ENCODE assay signal across 7 mouse cellular contexts in the genomic region with DNA sequence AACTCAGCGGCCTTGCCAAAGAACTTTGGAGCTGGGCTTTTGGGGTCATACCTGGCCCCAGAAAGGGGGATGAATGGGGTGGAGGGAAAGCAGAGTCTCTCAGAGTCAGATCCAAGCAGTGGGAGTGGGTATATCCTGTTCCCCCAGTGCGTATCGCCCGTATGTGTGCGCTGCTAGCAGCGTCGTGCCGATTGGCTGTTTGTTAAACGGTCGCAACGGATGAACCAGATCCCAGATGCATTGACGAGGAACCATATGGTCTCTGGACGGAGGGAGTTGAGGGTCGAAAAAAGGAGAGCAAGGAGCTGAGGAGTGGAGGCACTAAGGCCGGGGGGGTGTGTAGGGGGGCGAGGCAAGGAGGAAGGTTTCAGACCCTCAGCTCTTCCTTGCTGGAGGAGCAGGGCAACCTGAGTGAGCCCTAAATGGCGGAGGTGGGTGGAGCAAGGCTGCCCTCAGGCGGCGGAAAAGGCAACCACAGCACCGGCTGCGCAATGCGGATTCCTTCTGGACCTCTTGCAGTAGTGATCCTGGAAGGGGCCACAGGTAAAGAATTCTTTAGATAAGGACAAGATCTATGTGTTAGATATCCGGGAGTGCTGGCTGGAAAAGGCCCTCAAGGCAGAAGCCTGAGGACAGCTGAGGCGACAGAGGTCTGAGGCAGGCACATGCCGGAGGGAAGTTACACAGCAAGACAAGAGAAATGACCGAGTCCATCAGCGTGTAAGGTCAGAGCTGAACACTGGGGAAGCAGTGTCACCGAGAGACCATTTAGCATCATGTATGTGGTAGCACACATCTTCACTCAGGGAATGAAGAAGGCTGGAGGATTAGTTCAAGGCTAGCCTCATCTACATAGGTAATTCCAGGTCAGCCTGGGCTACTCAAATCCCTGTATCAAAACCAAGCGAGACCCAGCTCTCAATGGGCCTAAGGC. TPM values are rescaled to one million over a fixed set of nuclear protein-coding genes. Genes with fewer than 3 reads are reported as not detected.
A peak's percentile ranks its signal among the peaks of the same experiment; 100 is the strongest.
DNase-seq lines count a peak whose midpoint lies in the region; ATAC-seq and TF ChIP-seq lines count a peak whose summit lies in the region.

No protein-coding gene starts in this region.

- TF ChIP-seq CTCF in Patski (IDR thresholded peaks at IDR 0.05) = no peak
- peak; percentile 94 for TF ChIP-seq CTCF in cerebellum, adult 2 months (IDR thresholded peaks at IDR 0.05; ENCODE audit: borderline replicate concordance, insufficient read depth, low read depth, low read length)
- TF ChIP-seq CTCF in forebrain, postnatal 0 days (IDR thresholded peaks at IDR 0.05; ENCODE audit: low read depth) = peak; percentile 95

- H3K4me3 ChIP-seq in cerebellum, adult 2 months (replicated peaks; ENCODE audit: insufficient read depth, low read depth, low read length) = peak overlapping the region; percentile 49
- H3K4me3 ChIP-seq in forebrain, postnatal 0 days (ENCODE audit: low read depth, low read length) = 0 out of 2 replicates have a peak overlapping the region, but pooled peaks have one; percentile 13
- peak overlapping the region; percentile 16 for H3K4me3 ChIP-seq in hindbrain, embryonic 11.5 days (ENCODE audit: low read depth, low read length)

- H3K4me1 ChIP-seq in cerebellum, adult 2 months (ENCODE audit: control insufficient read depth, insufficient read depth, low read length) = peaks cover 19% of the 10 kb centered on the region; the same call in 1 of the 2 replicates
- H3K4me1 ChIP-seq in forebrain, postnatal 0 days (ENCODE audit: insufficient read depth) = peaks cover 25% of the 10 kb centered on the region; the same call in 1 of the 2 replicates
- H3K4me1 ChIP-seq in hindbrain, embryonic 11.5 days (replicated peaks; ENCODE audit: control insufficient read depth, insufficient read depth, low read length) = peaks cover 26% of the 10 kb centered on the region; the same call in 1 of the 2 replicates

- H3K36me3 ChIP-seq in forebrain, postnatal 0 days (ENCODE audit: insufficient read depth) = no peaks in the 10 kb centered on the region
- H3K36me3 ChIP-seq in hindbrain, embryonic 11.5 days (ENCODE audit: control insufficient read depth, insufficient read depth, low read length) = no peaks in the 10 kb centered on the region

- WGBS in cerebellum, adult 2 months = 6% methylated on average over 29 of the region's 29 CpGs
- WGBS in forebrain, postnatal 0 days = 12% methylated on average over 28 of the region's 29 CpGs
- 11% methylated on average over 29 of the region's 29 CpGs for WGBS in hindbrain, embryonic 11.5 days

- in situ Hi-C loops in Patski (cut with MboI; ENCODE audit: low pct_unique_long_range_greater_than_20kb) = loop anchor here (5.0 kb wide), 2 partner anchors 52 to 117 kb away; no protein-coding TSS in a partner anchor

- TF ChIP-seq POLR2A in cerebellum, adult 2 months (IDR thresholded peaks at IDR 0.05; ENCODE audit: borderline replicate concordance, insufficient read depth, low read length) = peak; percentile 32; the same call in 1 of the 2 replicates

- no peaks in the 10 kb centered on the region for H3K9me3 ChIP-seq in forebrain, postnatal 0 days (ENCODE audit: low read length)
- no peaks in the 10 kb centered on the region for H3K9me3 ChIP-seq in hindbrain, embryonic 11.5 days (ENCODE audit: control insufficient read depth, low read length)

- CTCF ChIA-PET in Patski (lab: Charles Lee) = interaction anchor here (0.9 to 5.2 kb wide), 11 partner anchors 10 to 124 kb away, joined by 3 to 64 read pairs (median 5); partner anchors contain the start of genes Ppp5c and Psg16

- H3K27ac ChIP-seq in cerebellum, adult 2 months (ENCODE audit: insufficient read depth, low read length) = peak overlapping the region; percentile 53
- H3K27ac ChIP-seq in forebrain, postnatal 0 days (ENCODE audit: low read depth, low read length) = peak overlapping the region; percentile 62
- no peak overlapping the region for H3K27ac ChIP-seq in hindbrain, embryonic 11.5 days (ENCODE audit: low read depth, low read length)

- H3K9ac ChIP-seq in forebrain, postnatal 0 days = peak overlapping the region; percentile 42
- peak overlapping the region; percentile 49; the same call in 1 of the 2 replicates for H3K9ac ChIP-seq in hindbrain, embryonic 11.5 days (ENCODE audit: low read depth, low read length)

- peak; percentile 78 for ATAC-seq in Patski
- peak; percentile 65 for ATAC-seq in forebrain, postnatal 0 days
- peak; percentile 50 for ATAC-seq in hindbrain, embryonic 11.5 days (ENCODE audit: low FRiP score)

- POLR2A ChIA-PET in Patski (lab: Charles Lee) = interaction anchor here (0.6 kb wide), 1 partner anchor 50 kb away, joined by 4 read pairs; no protein-coding TSS in a partner anchor

- no peak for DNase-seq in Patski (ENCODE audit: low read depth, low spot score)
- peak; percentile 88 to 93 for DNase-seq in cerebellum, adult 2 months
- peak; percentile 92 for DNase-seq in forebrain, postnatal 0 days
- DNase-seq in hindbrain, embryonic 11.5 days (ENCODE audit: low spot score) = peak; percentile 89
- DNase-seq in layer of hippocampus, postnatal 36 days = peak; percentile 83 to 84
- peak; percentile 57 for DNase-seq in lung, postnatal 25 days (ENCODE audit: low spot score)
- DNase-seq in right cerebral cortex, adult 2 months (ENCODE audit: low spot score in 2 of 2) = peak; percentile 89 to 92

- H3K4me2 ChIP-seq in forebrain, postnatal 0 days (ENCODE audit: low read depth) = peak overlapping the region; percentile 91
- peak overlapping the region; percentile 42 for H3K4me2 ChIP-seq in hindbrain, embryonic 11.5 days (replicated peaks; ENCODE audit: low read depth, low read length)

- no peaks in the 10 kb centered on the region for H3K27me3 ChIP-seq in Patski
- H3K27me3 ChIP-seq in cerebellum, adult 2 months (ENCODE audit: control insufficient read depth, insufficient read depth, low read length) = no peaks in the 10 kb centered on the region
- no peaks in the 10 kb centered on the region for H3K27me3 ChIP-seq in forebrain, postnatal 0 days (ENCODE audit: insufficient read depth, low read length)
- H3K27me3 ChIP-seq in hindbrain, embryonic 11.5 days (ENCODE audit: control insufficient read depth, insufficient read depth, low read length) = peaks cover 46% of the 10 kb centered on the region

RNA-seq across cellular contexts. Expression of gene Pnmal2, which starts 5.7 kb away (rescaled TPM):
- polyA plus RNA-seq in Patski (2021) = 11.2 TPM
- 135 and 136 TPM in 2 replicates for polyA plus RNA-seq in cerebellum, adult 2 months (2012; rRNA removed)
- 98.9 and 133 TPM in 2 replicates for total RNA-seq in forebrain, postnatal 0 days (2014; rRNA removed)
- polyA plus RNA-seq in forebrain, postnatal 0 days (2015; fragmentation: Nextera tagmentation; extraction: Ambion mirVana) = 87.5 and 134 TPM in 2 replicates
- polyA plus RNA-seq in hindbrain, embryonic 11.5 days (2014; fragmentation: Nextera tagmentation; extraction: Ambion mirVana) = 7.8 and 11.0 TPM in 2 replicates
- 100 to 1,000 TPM; 345 to 361 TPM for total RNA-seq in layer of hippocampus, postnatal 36 days (2021)

RNA-seq across cellular contexts. Expression of gene Pnmal1, which starts 9.3 kb away (rescaled TPM):
- not detected for polyA plus RNA-seq in Patski (2021)
- 27.4 and 29.9 TPM in 2 replicates for polyA plus RNA-seq in cerebellum, adult 2 months (2012; rRNA removed)
- total RNA-seq in forebrain, postnatal 0 days (2014; rRNA removed) = 53.4 and 64.8 TPM in 2 replicates
- polyA plus RNA-seq in forebrain, postnatal 0 days (2015; fragmentation: Nextera tagmentation; extraction: Ambion mirVana) = 51.1 and 61.5 TPM in 2 replicates
- polyA plus RNA-seq in hindbrain, embryonic 11.5 days (2014; fragmentation: Nextera tagmentation; extraction: Ambion mirVana) = 17.6 and 19.5 TPM in 2 replicates
- 100 to 1,000 TPM; 119 to 124 TPM for total RNA-seq in layer of hippocampus, postnatal 36 days (2021)

RNA-seq across cellular contexts. Expression of gene Calm3, which starts 26.3 kb away (rescaled TPM):
- 237 TPM for polyA plus RNA-seq in Patski (2021)
- 1,355 and 1,504 TPM in 2 replicates for polyA plus RNA-seq in cerebellum, adult 2 months (2012; rRNA removed)
- 1,323 and 1,444 TPM in 2 replicates for total RNA-seq in forebrain, postnatal 0 days (2014; rRNA removed)
- 403 and 424 TPM in 2 replicates for polyA plus RNA-seq in forebrain, postnatal 0 days (2015; fragmentation: Nextera tagmentation; extraction: Ambion mirVana)
- 322 and 337 TPM in 2 replicates for polyA plus RNA-seq in hindbrain, embryonic 11.5 days (2014; fragmentation: Nextera tagmentation; extraction: Ambion mirVana)
- total RNA-seq in layer of hippocampus, postnatal 36 days (2021) = 1,000 to 10,000 TPM; 2,055 to 2,361 TPM

RNA-seq across cellular contexts. Expression of gene Gm42372, which starts 32.7 kb away (rescaled TPM):
- polyA plus RNA-seq in Patski (2021) = 0.03 TPM
- polyA plus RNA-seq in cerebellum, adult 2 months (2012; rRNA removed) = 33.2 and 34.4 TPM in 2 replicates
- 34.9 and 40.0 TPM in 2 replicates for total RNA-seq in forebrain, postnatal 0 days (2014; rRNA removed)
- 4.0 and 5.9 TPM in 2 replicates for polyA plus RNA-seq in forebrain, postnatal 0 days (2015; fragmentation: Nextera tagmentation; extraction: Ambion mirVana)
- polyA plus RNA-seq in hindbrain, embryonic 11.5 days (2014; fragmentation: Nextera tagmentation; extraction: Ambion mirVana) = 1.5 and 1.7 TPM in 2 replicates
- total RNA-seq in layer of hippocampus, postnatal 36 days (2021) = 10 to 100 TPM; 55.2 to 56.6 TPM

RNA-seq across cellular contexts. Expression of gene Ccdc8, which starts 42.3 kb away (rescaled TPM):
- 0.04 TPM for polyA plus RNA-seq in Patski (2021)
- 0.87 and 1.2 TPM in 2 replicates for polyA plus RNA-seq in cerebellum, adult 2 months (2012; rRNA removed)
- total RNA-seq in forebrain, postnatal 0 days (2014; rRNA removed) = 4.0 and 5.2 TPM in 2 replicates
- polyA plus RNA-seq in forebrain, postnatal 0 days (2015; fragmentation: Nextera tagmentation; extraction: Ambion mirVana) = 1.5 and 2.0 TPM in 2 replicates
- polyA plus RNA-seq in hindbrain, embryonic 11.5 days (2014; fragmentation: Nextera tagmentation; extraction: Ambion mirVana) = 6.2 and 11.0 TPM in 2 replicates
- 1 to 10 TPM; 2.2 to 2.8 TPM for total RNA-seq in layer of hippocampus, postnatal 36 days (2021)

Comparison
In these comparisons a context has a peak if more than half of its experiments do, and no peak if none do; other contexts are left out.
1. RNA of gene Pnmal1, which starts 9.3 kb away (polyA plus RNA-seq): 51.1 to 61.5 TPM in forebrain, postnatal 0 days, 27.4 to 29.9 TPM in cerebellum, adult 2 months and 17.6 to 19.5 TPM in hindbrain, embryonic 11.5 days; not detected in Patski (single experiment); every median in the first group is over 10 times any median in the second.
2. Peak in every context shown above with its lines, with median percentiles within 50 percentile points of each other: ATAC-seq and H3K4me3 ChIP-seq.